Mouse (Mus musculus): ENCODE measurements at regions not wholly inside any gene's neighbourhood (a gene's known extent, or its start where the extent isn't known, plus 50 kb on each side); places are given as distances from the start of the nearest gene placed in this dataset.

DNA sequence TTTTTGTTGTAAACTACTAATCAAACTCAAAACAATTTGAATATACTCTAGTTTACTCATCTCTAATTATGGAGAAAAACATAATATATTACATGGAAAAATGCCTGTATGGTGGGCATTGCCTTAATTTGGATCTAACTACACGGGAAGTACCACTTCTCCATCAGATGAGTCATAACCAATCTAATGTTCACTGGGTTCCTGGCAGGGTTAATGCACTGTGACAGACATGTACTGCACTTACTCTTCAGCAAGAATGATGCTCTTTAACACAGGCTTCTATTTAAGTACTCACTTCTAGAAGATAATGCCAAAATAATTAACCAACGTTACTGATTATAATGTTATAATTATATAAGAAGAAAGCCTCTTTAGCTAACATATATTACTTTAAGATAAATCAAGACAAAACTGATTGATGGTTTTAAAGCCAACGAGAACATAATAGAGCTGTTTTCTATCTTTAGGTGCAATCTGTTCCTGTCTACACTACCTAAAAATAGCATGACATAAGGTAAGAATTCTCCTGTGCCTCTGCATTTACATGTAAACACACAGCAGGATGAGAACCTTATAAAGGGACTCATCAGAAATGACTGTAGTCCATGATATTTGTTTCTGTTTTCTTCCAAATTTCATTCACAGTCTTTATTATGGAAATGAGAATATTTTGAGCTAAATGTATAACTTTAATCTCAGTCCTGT is 344.4 kb downstream of the Etv1 start:
- ATAC-seq: no peak
- WGBS: 77% methylated on average over 3 of the region's 3 CpGs
- Histone ChIP-seq H3K9me3 (replicated peaks; ENCODE audit: control insufficient read depth, low read length) (no peaks in the 10 kb centered on the region; the same call in 1 of the 2 replicates), H3K4me3 (ENCODE audit: low read depth, low read length) (no peak overlapping the region), H3K4me1 (ENCODE audit: control insufficient read depth, insufficient read depth, low read length) (no peaks in the 10 kb centered on the region), H3K4me2 (ENCODE audit: low read length) (no peak overlapping the region), H3K36me3 (ENCODE audit: control insufficient read depth, insufficient read depth, low read length) (no peaks in the 10 kb centered on the region), H3K27me3 (replicated peaks; ENCODE audit: control insufficient read depth, insufficient read depth, low read length) (no peaks in the 10 kb centered on the region), H3K9ac (ENCODE audit: low read length) (no peak overlapping the region), H3K27ac (ENCODE audit: low read depth, low read length) (no peak overlapping the region)
- DNase-seq (ENCODE audit: low spot score): no peak

GRCm38 (mm10) chr12:39154689-39155088 is 375.5 kb downstream of the Etv1 start:
- H3K4me1 ChIP-seq (ENCODE audit: control insufficient read depth, insufficient read depth, low read length): no peaks in the 10 kb centered on the region
- 74% methylated on average over 6 of the region's 6 CpGs for WGBS
- H3K4me3 ChIP-seq (ENCODE audit: low read depth, low read length): no peak overlapping the region

DNA sequence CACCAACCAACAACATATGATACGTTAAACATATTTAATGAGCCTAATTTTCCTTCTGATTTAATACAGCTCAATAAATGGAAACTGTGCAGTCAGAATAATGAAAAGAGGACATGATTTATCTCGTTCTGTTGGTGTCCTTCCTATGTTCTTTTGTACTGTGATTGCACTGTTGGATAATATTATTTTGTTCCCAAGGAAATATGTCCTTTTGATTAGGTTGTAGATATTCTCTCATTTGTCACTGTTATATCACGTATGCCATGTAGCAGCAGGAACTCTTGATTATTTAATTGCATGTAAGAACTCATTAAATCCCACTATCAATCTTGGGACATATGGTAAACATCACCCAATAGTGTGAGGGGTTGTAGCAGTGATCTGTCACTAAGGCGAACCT is 397.8 kb downstream of the Etv1 start:
- peak; percentile 10 for DNase-seq (ENCODE audit: low spot score)
- no peaks in the 10 kb centered on the region for H3K27me3 ChIP-seq (replicated peaks; ENCODE audit: control insufficient read depth, insufficient read depth, low read length)
- no peak overlapping the region for H3K9ac ChIP-seq (ENCODE audit: low read length)
- H3K4me3 ChIP-seq (ENCODE audit: low read depth, low read length): no peak overlapping the region
- 66% methylated on average over 4 of the region's 4 CpGs for WGBS
- no peaks in the 10 kb centered on the region for H3K36me3 ChIP-seq (ENCODE audit: control insufficient read depth, insufficient read depth, low read length)
- ATAC-seq: no peak
- H3K9me3 ChIP-seq (replicated peaks; ENCODE audit: control insufficient read depth, low read length): no peaks in the 10 kb centered on the region
- H3K4me1 ChIP-seq (ENCODE audit: control insufficient read depth, insufficient read depth, low read length): no peaks in the 10 kb centered on the region
- H3K4me2 ChIP-seq (ENCODE audit: low read length): no peak overlapping the region
- H3K27ac ChIP-seq (ENCODE audit: low read depth, low read length): no peak overlapping the region

More at GRCm38 (mm10) chr12:39154689-39155088, 375.5 kb downstream of the Etv1 start:
- DNase-seq (ENCODE audit: low spot score): no peak
- H3K9ac ChIP-seq (ENCODE audit: low read length): no peak overlapping the region
- H3K27me3 ChIP-seq (replicated peaks; ENCODE audit: control insufficient read depth, insufficient read depth, low read length): no peaks in the 10 kb centered on the region
- no peaks in the 10 kb centered on the region for H3K36me3 ChIP-seq (ENCODE audit: control insufficient read depth, insufficient read depth, low read length)
- H3K27ac ChIP-seq (ENCODE audit: low read depth, low read length): no peak overlapping the region
- H3K9me3 ChIP-seq (replicated peaks; ENCODE audit: control insufficient read depth, low read length): no peaks in the 10 kb centered on the region
- H3K4me2 ChIP-seq (ENCODE audit: low read length): no peak overlapping the region
- ATAC-seq: no peak

GRCm38 (mm10) chr12:39224073-39224472 is 444.9 kb downstream of the Etv1 start:
- ATAC-seq: no peak
- Histone ChIP-seq H3K27ac (ENCODE audit: low read depth, low read length) (no peak overlapping the region), H3K9me3 (replicated peaks; ENCODE audit: control insufficient read depth, low read length) (no peaks in the 10 kb centered on the region), H3K4me1 (ENCODE audit: control insufficient read depth, insufficient read depth, low read length) (no peaks in the 10 kb centered on the region), H3K9ac (ENCODE audit: low read length) (no peak overlapping the region), H3K27me3 (replicated peaks; ENCODE audit: control insufficient read depth, insufficient read depth, low read length) (no peaks in the 10 kb centered on the region), H3K4me2 (ENCODE audit: low read length) (no peak overlapping the region), H3K36me3 (ENCODE audit: control insufficient read depth, insufficient read depth, low read length) (no peaks in the 10 kb centered on the region), H3K4me3 (ENCODE audit: low read depth, low read length) (no peak overlapping the region)
- WGBS: 57% methylated on average over 4 of the region's 4 CpGs
- DNase-seq (ENCODE audit: low spot score): no peak

DNA sequence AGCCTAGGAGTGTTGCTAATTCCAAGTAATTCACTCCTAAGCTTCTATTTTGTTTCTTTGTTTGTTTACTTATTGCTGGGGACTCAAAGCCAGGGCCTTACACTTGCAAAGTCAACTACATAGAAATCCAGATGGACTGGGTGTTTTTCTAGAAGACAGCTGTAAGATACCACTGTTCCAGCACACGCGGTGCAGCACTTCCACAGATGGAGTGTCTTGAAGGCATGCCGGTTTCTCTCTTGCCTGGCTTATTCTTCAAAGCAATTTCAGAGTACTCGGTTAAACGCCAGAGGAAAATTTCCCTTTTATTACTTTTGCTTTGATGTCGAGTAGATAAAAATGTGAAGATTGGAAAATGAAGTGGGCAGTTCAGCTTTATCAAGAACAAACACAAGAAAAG is 477.4 kb downstream of the Etv1 start:
- no peak for DNase-seq (ENCODE audit: low spot score)
- no peak overlapping the region for H3K4me3 ChIP-seq (ENCODE audit: low read depth, low read length)

GRCm38 (mm10) chr12:39257571-39257970 is 478.4 kb downstream of the Etv1 start:
- H3K9me3 ChIP-seq (replicated peaks; ENCODE audit: control insufficient read depth, low read length): no peaks in the 10 kb centered on the region
- H3K4me3 ChIP-seq (ENCODE audit: low read depth, low read length): no peak overlapping the region
- no peak overlapping the region for H3K27ac ChIP-seq (ENCODE audit: low read depth, low read length)
- H3K4me1 ChIP-seq (ENCODE audit: control insufficient read depth, insufficient read depth, low read length): no peaks in the 10 kb centered on the region
- ATAC-seq (no peak), DNase-seq (ENCODE audit: low spot score) (no peak)
- H3K4me2 ChIP-seq (ENCODE audit: low read length): no peak overlapping the region
- H3K36me3 ChIP-seq (ENCODE audit: control insufficient read depth, insufficient read depth, low read length): no peaks in the 10 kb centered on the region
- H3K27me3 ChIP-seq (replicated peaks; ENCODE audit: control insufficient read depth, insufficient read depth, low read length): no peaks in the 10 kb centered on the region
- H3K9ac ChIP-seq (ENCODE audit: low read length): no peak overlapping the region
- WGBS: 83% methylated on average over 1 of the region's 1 CpGs

More for the DNA sequence above, 477.4 kb downstream of the Etv1 start:
- Histone ChIP-seq H3K36me3 (ENCODE audit: control insufficient read depth, insufficient read depth, low read length) (no peaks in the 10 kb centered on the region), H3K9me3 (replicated peaks; ENCODE audit: control insufficient read depth, low read length) (no peaks in the 10 kb centered on the region), H3K27me3 (replicated peaks; ENCODE audit: control insufficient read depth, insufficient read depth, low read length) (no peaks in the 10 kb centered on the region), H3K4me2 (ENCODE audit: low read length) (no peak overlapping the region), H3K27ac (ENCODE audit: low read depth, low read length) (no peak overlapping the region), H3K9ac (ENCODE audit: low read length) (no peak overlapping the region), H3K4me1 (ENCODE audit: control insufficient read depth, insufficient read depth, low read length) (no peaks in the 10 kb centered on the region)
- ATAC-seq: no peak
- WGBS: 91% methylated on average over 6 of the region's 6 CpGs

DNA sequence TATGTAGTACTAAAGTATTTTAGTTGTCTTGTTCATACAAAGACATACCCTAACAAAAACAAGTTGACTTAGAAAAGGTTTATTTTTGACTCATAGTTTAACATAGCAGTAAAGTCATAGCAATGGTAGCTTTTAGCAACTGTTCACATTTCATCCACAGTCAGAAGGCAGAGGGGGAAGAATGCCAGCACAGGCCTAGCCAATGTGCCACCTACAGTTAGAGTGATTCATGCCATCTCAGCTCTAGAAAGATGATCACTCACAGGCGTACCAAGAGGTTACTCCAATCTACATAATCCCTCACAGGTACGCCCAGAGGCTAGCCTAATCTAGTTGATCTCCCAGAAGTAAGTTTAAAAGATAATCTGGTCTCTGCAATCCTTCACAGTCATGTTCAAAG is 510.5 kb downstream of the Etv1 start:
- no peak for ATAC-seq
- Histone ChIP-seq H3K27me3 (replicated peaks; ENCODE audit: control insufficient read depth, insufficient read depth, low read length) (no peaks in the 10 kb centered on the region), H3K36me3 (ENCODE audit: control insufficient read depth, insufficient read depth, low read length) (no peaks in the 10 kb centered on the region), H3K27ac (ENCODE audit: low read depth, low read length) (no peak overlapping the region), H3K4me1 (ENCODE audit: control insufficient read depth, insufficient read depth, low read length) (no peaks in the 10 kb centered on the region), H3K9ac (ENCODE audit: low read length) (no peak overlapping the region), H3K4me2 (ENCODE audit: low read length) (no peak overlapping the region), H3K9me3 (replicated peaks; ENCODE audit: control insufficient read depth, low read length) (no peaks in the 10 kb centered on the region), H3K4me3 (ENCODE audit: low read depth, low read length) (no peak overlapping the region)
- no peak for DNase-seq (ENCODE audit: low spot score)
- WGBS: 80% methylated on average over 2 of the region's 2 CpGs

GRCm38 (mm10) chr12:39301351-39302212 is 522.4 kb downstream of the Etv1 start:
- Histone ChIP-seq H3K36me3 (ENCODE audit: control insufficient read depth, insufficient read depth, low read length) (no peaks in the 10 kb centered on the region), H3K27me3 (replicated peaks; ENCODE audit: control insufficient read depth, insufficient read depth, low read length) (no peaks in the 10 kb centered on the region), H3K4me2 (ENCODE audit: low read length) (peak overlapping the region; percentile 12; the same call in 1 of the 2 replicates), H3K4me3 (ENCODE audit: low read depth, low read length) (no peak overlapping the region), H3K27ac (ENCODE audit: low read depth, low read length) (peak overlapping the region; percentile 45; the same call in 1 of the 2 replicates), H3K9ac (ENCODE audit: low read length) (no peak overlapping the region), H3K9me3 (replicated peaks; ENCODE audit: control insufficient read depth, low read length) (no peaks in the 10 kb centered on the region), H3K4me1 (ENCODE audit: control insufficient read depth, insufficient read depth, low read length) (peaks cover 11% of the 10 kb centered on the region)
- DNase-seq (ENCODE audit: low spot score): peak; percentile 91
- ATAC-seq: peak; percentile 94
- 4% methylated on average over 13 of the region's 13 CpGs for WGBS

DNA sequence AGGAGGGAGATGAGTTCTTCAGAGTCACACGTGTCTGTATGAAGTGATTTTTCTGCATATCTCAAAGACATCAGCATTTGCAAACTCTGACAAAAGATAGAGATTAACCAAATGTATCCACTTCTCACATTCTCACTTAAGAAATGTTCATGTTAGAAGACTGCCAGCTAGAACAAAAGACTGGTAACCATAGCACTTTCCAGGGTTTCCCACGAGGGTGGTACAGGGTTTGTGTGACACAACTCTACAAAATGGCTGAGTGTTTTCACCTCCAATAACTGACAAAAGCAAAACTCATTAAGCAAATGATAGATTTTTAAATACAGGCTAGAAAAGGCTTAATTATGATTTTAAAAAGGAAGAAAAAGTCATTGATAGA is 523.0 kb downstream of the Etv1 start:
- ATAC-seq (peak; percentile 30), DNase-seq (ENCODE audit: low spot score) (peak; percentile 65)
- Histone ChIP-seq H3K4me1 (ENCODE audit: control insufficient read depth, insufficient read depth, low read length) (peaks cover 11% of the 10 kb centered on the region), H3K9ac (ENCODE audit: low read length) (no peak overlapping the region), H3K9me3 (replicated peaks; ENCODE audit: control insufficient read depth, low read length) (no peaks in the 10 kb centered on the region), H3K4me3 (ENCODE audit: low read depth, low read length) (no peak overlapping the region), H3K27ac (ENCODE audit: low read depth, low read length) (peak overlapping the region; percentile 45; the same call in 1 of the 2 replicates), H3K4me2 (ENCODE audit: low read length) (no peak overlapping the region), H3K36me3 (ENCODE audit: control insufficient read depth, insufficient read depth, low read length) (no peaks in the 10 kb centered on the region), H3K27me3 (replicated peaks; ENCODE audit: control insufficient read depth, insufficient read depth, low read length) (no peaks in the 10 kb centered on the region)
- WGBS: 25% methylated on average over 2 of the region's 2 CpGs
